Mouse (Mus musculus): ENCODE data around the gene Cacnb3. TPM values are rescaled to one million over a fixed set of nuclear protein-coding genes. Genes with fewer than 3 reads are reported as not detected.

The Cacnb3 gene
- total and polyA plus RNA-seq, 2 experiments from 2014 or later = 139 to 191 TPM

DNA sequence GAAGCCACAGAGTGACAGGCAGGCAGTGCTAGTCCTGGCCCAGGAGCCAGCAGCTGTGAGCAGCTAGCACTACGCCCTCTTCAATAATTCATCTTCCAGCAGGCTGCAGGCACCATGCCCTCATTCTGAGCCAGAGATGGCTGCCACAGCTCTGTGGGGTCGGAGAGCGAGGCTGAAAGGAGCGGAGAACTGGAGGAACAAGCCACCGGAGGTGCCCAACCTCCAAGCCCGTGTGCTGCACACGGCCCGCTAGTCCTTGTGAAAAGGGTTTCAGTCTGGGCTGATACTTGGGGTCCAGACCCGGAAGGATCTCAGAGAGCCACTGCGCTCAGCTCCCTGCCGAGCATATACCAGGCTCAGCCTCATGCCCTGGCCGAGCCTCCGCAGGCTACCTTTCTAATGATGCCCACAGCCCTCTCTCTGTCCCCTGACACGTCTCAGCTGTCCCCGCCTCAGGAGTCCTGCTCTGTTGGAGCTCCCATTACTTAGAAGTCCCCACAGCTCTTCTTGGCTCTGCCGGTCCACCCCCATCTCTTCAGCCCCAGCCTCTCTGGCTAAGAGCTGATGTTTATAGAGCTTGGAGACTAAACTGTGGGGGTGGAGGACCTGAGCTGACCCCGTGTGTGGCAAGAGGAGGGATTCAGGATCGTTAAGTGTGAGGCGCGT, 1.9 kb upstream of the Cacnb3 start:
- Histone ChIP-seq H3K4me3 (ENCODE audit: low read depth, low read length) (peak overlapping the region; percentile 3; the same call in 1 of the 2 replicates), H3K36me3 (ENCODE audit: insufficient read depth) (no peaks in the 10 kb centered on the region), H3K27ac (ENCODE audit: low read depth, low read length) (no peak overlapping the region), H3K4me1 (ENCODE audit: insufficient read depth) (peaks cover 11% of the 10 kb centered on the region), H3K4me2 (ENCODE audit: low read depth) (peak overlapping the region; percentile 41), H3K27me3 (ENCODE audit: insufficient read depth, low read length) (no peaks in the 10 kb centered on the region), H3K9me3 (ENCODE audit: low read length) (no peaks in the 10 kb centered on the region), H3K9ac (peak overlapping the region; percentile 34)
- peak; percentile 57 for DNase-seq
- no peak for TF ChIP-seq CTCF (IDR thresholded peaks at IDR 0.05; ENCODE audit: low read depth)
- ATAC-seq = peak; percentile 30
- 5% methylated on average over 20 of the region's 20 CpGs for WGBS

GRCm38 (mm10) chr15:98629464-98629863, 1.2 kb upstream of the Cacnb3 start:
- Histone ChIP-seq H3K9ac (no peak overlapping the region), H3K4me2 (ENCODE audit: low read depth) (no peak overlapping the region), H3K4me3 (ENCODE audit: low read depth, low read length) (no peak overlapping the region), H3K36me3 (ENCODE audit: insufficient read depth) (no peaks in the 10 kb centered on the region), H3K27me3 (ENCODE audit: insufficient read depth, low read length) (no peaks in the 10 kb centered on the region), H3K9me3 (ENCODE audit: low read length) (no peaks in the 10 kb centered on the region), H3K27ac (ENCODE audit: low read depth, low read length) (no peak overlapping the region), H3K4me1 (ENCODE audit: insufficient read depth) (peaks cover 11% of the 10 kb centered on the region)
- no peak for ATAC-seq
- no peak for DNase-seq
- no peak for TF ChIP-seq CTCF (IDR thresholded peaks at IDR 0.05; ENCODE audit: low read depth)
- WGBS = 67% methylated on average over 6 of the region's 6 CpGs

GRCm38 (mm10) chr15:98631493-98631892, 853 bp downstream of the Cacnb3 start:
- H3K4me3 ChIP-seq (ENCODE audit: low read depth, low read length) = peak overlapping the region; percentile 66
- DNase-seq = peak; percentile 86
- no peaks in the 10 kb centered on the region for H3K36me3 ChIP-seq (ENCODE audit: insufficient read depth)
- peak overlapping the region; percentile 82 for H3K4me2 ChIP-seq (ENCODE audit: low read depth)
- 2% methylated on average over 18 of the region's 18 CpGs for WGBS
- H3K27ac ChIP-seq (ENCODE audit: low read depth, low read length) = peak overlapping the region; percentile 97
- H3K27me3 ChIP-seq (ENCODE audit: insufficient read depth, low read length) = no peaks in the 10 kb centered on the region
- no peaks in the 10 kb centered on the region for H3K9me3 ChIP-seq (ENCODE audit: low read length)
- peak; percentile 36 for ATAC-seq
- peak; percentile 94 for TF ChIP-seq CTCF (IDR thresholded peaks at IDR 0.05; ENCODE audit: low read depth)
- peaks cover 16% of the 10 kb centered on the region for H3K4me1 ChIP-seq (ENCODE audit: insufficient read depth)
- peak overlapping the region; percentile 86 for H3K9ac ChIP-seq

GRCm38 (mm10) chr15:98632107-98632744, 1.6 kb downstream of the Cacnb3 start:
- H3K36me3 ChIP-seq (ENCODE audit: insufficient read depth) = no peaks in the 10 kb centered on the region
- peak overlapping the region; percentile 66 for H3K4me3 ChIP-seq (ENCODE audit: low read depth, low read length)
- 0 out of 2 replicates have a peak, but pooled peaks have one; percentile 4 for TF ChIP-seq CTCF (IDR thresholded peaks at IDR 0.05; ENCODE audit: low read depth)
- 2% methylated on average over 25 of the region's 25 CpGs for WGBS
- peak overlapping the region; percentile 97 for H3K27ac ChIP-seq (ENCODE audit: low read depth, low read length)
- DNase-seq (peak; percentile 77), ATAC-seq (peak; percentile 45)
- peaks cover 23% of the 10 kb centered on the region for H3K4me1 ChIP-seq (ENCODE audit: insufficient read depth)
- no peaks in the 10 kb centered on the region for H3K27me3 ChIP-seq (ENCODE audit: insufficient read depth, low read length)
- peak overlapping the region; percentile 82 for H3K4me2 ChIP-seq (ENCODE audit: low read depth)
- no peaks in the 10 kb centered on the region for H3K9me3 ChIP-seq (ENCODE audit: low read length)
- H3K9ac ChIP-seq = peak overlapping the region; percentile 86

DNA sequence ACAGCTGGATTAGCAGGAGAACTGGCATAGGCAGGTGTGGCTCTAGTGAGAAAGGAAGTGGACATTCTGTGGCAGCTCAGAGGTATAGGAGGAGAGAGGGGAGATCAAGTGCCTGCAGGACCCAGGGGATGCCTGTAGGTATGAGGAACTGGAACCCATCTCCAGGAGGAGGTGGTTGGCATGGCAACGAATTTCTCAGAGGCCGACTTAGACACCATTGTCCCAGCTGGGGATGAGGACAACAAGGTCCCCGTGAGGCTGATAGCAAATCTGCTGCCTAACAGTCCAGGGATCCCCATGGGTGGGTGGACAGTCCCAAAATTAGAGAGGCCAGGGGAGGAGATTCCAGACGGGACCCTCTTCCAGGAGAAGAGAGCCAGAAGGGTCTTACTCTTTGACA, 2.3 kb downstream of the Cacnb3 start:
- DNase-seq (peak; percentile 52), ATAC-seq (no peak)
- no peaks in the 10 kb centered on the region for H3K9me3 ChIP-seq (ENCODE audit: low read length)
- peak overlapping the region; percentile 66 for H3K4me3 ChIP-seq (ENCODE audit: low read depth, low read length)
- H3K36me3 ChIP-seq (ENCODE audit: insufficient read depth) = no peaks in the 10 kb centered on the region
- no peaks in the 10 kb centered on the region for H3K27me3 ChIP-seq (ENCODE audit: insufficient read depth, low read length)
- 8% methylated on average over 4 of the region's 4 CpGs for WGBS
- H3K4me1 ChIP-seq (ENCODE audit: insufficient read depth) = peaks cover 23% of the 10 kb centered on the region
- peak overlapping the region; percentile 82 for H3K4me2 ChIP-seq (ENCODE audit: low read depth)
- TF ChIP-seq CTCF (IDR thresholded peaks at IDR 0.05; ENCODE audit: low read depth) = no peak
- H3K27ac ChIP-seq (ENCODE audit: low read depth, low read length) = peak overlapping the region; percentile 97
- peak overlapping the region; percentile 86 for H3K9ac ChIP-seq

- 3% methylated on average over 25 of the region's 25 CpGs for WGBS
- Histone ChIP-seq H3K9me3 (ENCODE audit: low read length) (no peaks in the 10 kb centered on the region), H3K36me3 (ENCODE audit: insufficient read depth) (no peaks in the 10 kb centered on the region), H3K9ac (peak overlapping the region; percentile 86), H3K27me3 (ENCODE audit: insufficient read depth, low read length) (no peaks in the 10 kb centered on the region), H3K4me2 (ENCODE audit: low read depth) (peak overlapping the region; percentile 82), H3K4me3 (ENCODE audit: low read depth, low read length) (peak overlapping the region; percentile 66), H3K4me1 (ENCODE audit: insufficient read depth) (peaks cover 15% of the 10 kb centered on the region; the same call in 1 of the 2 replicates), H3K27ac (ENCODE audit: low read depth, low read length) (peak overlapping the region; percentile 97)
- ATAC-seq (no peak; the same call in 1 of the 2 replicates), DNase-seq (peak; percentile 64)
- TF ChIP-seq CTCF (IDR thresholded peaks at IDR 0.05; ENCODE audit: low read depth) = no peak
Measured at GRCm38 (mm10) chr15:98633822-98634470, 3.3 kb downstream of the Cacnb3 start.
